Mouse (Mus musculus) megakaryocyte, embryonic 14.5 days (primary cell): Measurements from ENCODE around the gene Ctse.

Experiments
- FLI1 ChIP-seq: IDR thresholded peaks from 2 replicates; pipeline ENCODE4 v1.6.1; 2012; ENCODE audit warnings: low read length, inconsistent platforms, mixed read lengths
- GATA1 ChIP-seq: IDR thresholded peaks from 3 replicates; pipeline ENCODE4 v1.6.1; 2012; ENCODE audit warnings: mixed read lengths, low read length, inconsistent platforms, borderline replicate concordance

- TF ChIP-seq GATA1: no peak
- no peak for TF ChIP-seq FLI1
These were observed 22.8 kb downstream of the Ctse start for GRCm38 (mm10) chr1:131660716-131661472.
